Mouse (Mus musculus) brain, embryonic 14.5 days (tissue): ENCODE measurements around the gene Dnmt3a.

Experiments
- CTCF ChIP-seq: fragments of 200-500 bp; IDR thresholded peaks from 2 replicates; pipeline ENCODE4 v1.5.1; 2012; ENCODE audit warnings: inconsistent platforms, mild to moderate bottlenecking, moderate library complexity, borderline replicate concordance; ENCODE audit not compliant: insufficient read depth, insufficient read length; ENCODE audit errors: extremely low read depth
- POLR2A ChIP-seq: fragments of 200-500 bp; IDR thresholded peaks from 2 replicates; pipeline ENCODE4 v1.6.1; 2012; ENCODE audit warnings: mild to moderate bottlenecking, inconsistent platforms, borderline replicate concordance; ENCODE audit not compliant: poor library complexity, insufficient read depth, insufficient read length, severe bottlenecking; ENCODE audit errors: extremely low read depth

GRCm38 (mm10) chr12:3811596-3811995 lies 5.8 kb downstream of the Dnmt3a start:
- TF ChIP-seq CTCF = no peak
- no peak for TF ChIP-seq POLR2A
